Mouse (Mus musculus) left cerebral cortex, adult 11 months (tissue): Measurements from ENCODE around the gene Lrmp.
"Not testable (repeated sequence)": the region's sequence is repeated elsewhere in the genome, so short reads cannot be mapped to it uniquely, and the experiment has no call there.

Experiments
- DNase-seq: peaks from one replicate; pipeline ENCODE4 v3.0.0; 2022; ENCODE audit warnings: low spot score

Lrmp gene

DNA sequence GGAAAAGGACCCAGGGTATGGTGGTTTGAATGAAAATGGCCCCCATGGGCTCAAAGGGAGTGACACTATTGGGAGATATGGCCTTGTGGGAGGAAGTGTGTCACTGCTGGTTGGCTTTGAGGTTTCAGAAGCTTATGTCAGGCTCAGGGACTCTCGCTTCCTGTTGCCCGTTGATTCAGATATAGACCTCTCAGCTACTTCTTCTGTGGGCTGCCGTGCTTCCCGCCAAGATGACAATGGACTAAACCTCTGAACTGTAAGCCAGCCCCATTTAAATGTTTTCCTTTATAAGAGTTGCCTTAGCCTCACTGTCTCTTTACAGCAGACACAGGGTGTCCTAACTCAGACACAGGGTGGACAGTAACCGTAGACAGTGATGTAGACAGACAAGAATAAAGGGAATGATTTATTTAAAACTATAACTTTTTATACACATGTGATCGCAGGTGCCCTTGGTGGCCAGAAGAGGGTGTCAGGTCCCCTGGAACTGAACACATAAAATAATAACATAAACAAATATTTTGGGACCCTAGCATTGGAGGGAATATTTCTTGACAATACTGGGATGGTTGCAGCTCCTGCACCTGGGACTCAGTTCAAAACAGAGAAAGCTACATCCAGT is at the start of gene Lrmp:
Gene Lrmp, plus strand, starts transcription at position 178 of the 622 bp plus-strand sequence.
- no peak for DNase-seq

GRCm38 (mm10) chr6:145066416-145066815 is 49.0 kb upstream of the Lrmp start:
- DNase-seq, result no peak

GRCm38 (mm10) chr6:145067679-145068078 is 47.8 kb upstream of the Lrmp start:
- DNase-seq, result no peak

DNA sequence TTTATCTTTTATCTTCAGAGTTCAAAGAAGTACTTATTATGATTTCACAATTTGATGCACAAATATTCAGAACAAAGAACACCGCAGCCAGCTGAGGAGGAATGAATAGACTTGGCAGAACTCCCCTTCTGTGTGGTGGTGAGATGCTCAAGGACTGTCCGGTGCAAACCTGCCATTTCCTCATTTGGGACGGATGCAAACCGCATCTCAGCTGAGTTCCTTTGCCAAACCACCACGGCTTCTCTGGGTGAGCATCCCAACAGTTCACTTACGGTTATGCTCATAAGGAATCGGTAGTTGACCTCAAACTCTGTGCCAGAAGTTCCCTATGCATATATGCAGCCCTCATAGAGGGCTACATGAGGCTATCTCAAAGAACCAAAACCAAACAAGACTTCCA is 46.1 kb upstream of the Lrmp start:
- DNase-seq, result no peak

GRCm38 (mm10) chr6:145069921-145070320 is 45.5 kb upstream of the Lrmp start:
- DNase-seq, result no peak

GRCm38 (mm10) chr6:145074461-145074860 is 41.0 kb upstream of the Lrmp start:
- DNase-seq, result no peak

GRCm38 (mm10) chr6:145075088-145075547 is 40.3 kb upstream of the Lrmp start:
- DNase-seq, result peak; percentile 22

GRCm38 (mm10) chr6:145075548-145076224 is 39.8 kb upstream of the Lrmp start, which contains the start of gene Bcat1:
Gene Bcat1 (minus strand): TSS chr6:145076184.
- no peak for DNase-seq

DNA sequence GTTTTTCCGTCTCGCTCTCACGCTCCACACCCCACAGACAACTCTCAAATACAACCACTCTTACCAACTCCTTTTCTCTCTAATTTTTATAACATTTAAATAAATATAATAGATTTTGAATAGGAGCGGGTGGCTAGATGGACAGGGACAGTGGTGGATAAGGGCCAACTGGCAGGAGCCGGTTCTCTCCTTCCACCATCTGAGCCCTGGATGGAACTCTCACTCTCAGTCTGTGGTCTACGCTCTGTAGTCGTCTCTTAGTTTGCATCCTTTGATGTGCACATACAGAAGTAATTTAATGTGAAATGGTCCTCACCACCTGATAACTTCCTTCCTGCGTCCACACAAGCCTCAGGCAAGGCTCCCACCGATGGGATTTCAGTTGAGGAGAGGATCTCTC is 39.2 kb upstream of the Lrmp start:
- no peak for DNase-seq

DNA sequence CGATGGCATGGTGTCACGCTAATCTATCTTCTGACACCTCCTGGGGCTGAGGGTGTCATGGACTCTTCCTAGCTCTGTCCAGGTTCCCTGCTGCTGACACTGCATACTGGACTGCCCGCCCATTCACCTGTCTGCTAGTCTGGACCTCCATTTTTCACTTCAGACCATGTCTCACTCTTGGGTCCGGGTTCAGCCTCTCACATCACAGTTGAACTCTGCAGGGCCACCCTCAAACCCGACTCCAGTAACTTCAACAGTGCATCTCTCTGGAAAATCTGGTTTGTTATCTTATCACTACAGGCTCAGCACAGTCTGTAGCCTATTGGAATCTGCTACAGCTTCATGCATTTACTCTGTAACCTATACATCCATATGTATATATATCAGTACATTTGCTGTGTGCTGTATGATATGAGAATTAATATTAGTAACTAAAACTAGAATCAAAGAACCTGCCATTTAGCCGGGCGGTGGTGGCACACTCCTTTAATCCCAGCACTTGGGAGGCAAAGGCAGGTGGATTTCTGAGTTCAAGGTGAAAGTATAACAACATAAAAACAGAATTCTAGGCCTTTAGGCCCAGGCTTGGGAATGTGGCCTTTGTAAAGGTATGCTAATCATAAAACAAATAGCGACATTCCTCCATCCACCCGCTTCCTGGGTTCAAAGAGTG is 36.2 kb upstream of the Lrmp start:
- DNase-seq, result no peak

DNA sequence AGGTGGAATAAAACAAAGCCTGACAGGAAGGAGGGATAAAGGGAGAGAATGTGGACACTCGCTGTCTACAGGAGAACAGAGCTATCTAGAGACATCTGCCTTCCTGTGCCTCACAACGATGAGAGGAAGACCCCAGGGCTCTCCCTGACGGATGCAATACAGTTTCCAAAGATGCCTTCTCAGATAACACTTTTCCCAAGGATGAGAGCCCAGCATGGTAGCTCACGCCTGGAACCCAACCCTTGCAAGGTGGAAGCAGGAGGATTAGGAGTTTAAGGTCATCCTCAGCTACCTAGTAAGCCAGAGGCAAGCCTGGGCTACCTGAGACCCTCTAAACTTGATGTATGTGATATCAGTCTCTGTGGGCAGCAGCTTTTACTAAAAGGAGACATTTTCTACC is 33.7 kb upstream of the Lrmp start:
- no peak for DNase-seq

DNA sequence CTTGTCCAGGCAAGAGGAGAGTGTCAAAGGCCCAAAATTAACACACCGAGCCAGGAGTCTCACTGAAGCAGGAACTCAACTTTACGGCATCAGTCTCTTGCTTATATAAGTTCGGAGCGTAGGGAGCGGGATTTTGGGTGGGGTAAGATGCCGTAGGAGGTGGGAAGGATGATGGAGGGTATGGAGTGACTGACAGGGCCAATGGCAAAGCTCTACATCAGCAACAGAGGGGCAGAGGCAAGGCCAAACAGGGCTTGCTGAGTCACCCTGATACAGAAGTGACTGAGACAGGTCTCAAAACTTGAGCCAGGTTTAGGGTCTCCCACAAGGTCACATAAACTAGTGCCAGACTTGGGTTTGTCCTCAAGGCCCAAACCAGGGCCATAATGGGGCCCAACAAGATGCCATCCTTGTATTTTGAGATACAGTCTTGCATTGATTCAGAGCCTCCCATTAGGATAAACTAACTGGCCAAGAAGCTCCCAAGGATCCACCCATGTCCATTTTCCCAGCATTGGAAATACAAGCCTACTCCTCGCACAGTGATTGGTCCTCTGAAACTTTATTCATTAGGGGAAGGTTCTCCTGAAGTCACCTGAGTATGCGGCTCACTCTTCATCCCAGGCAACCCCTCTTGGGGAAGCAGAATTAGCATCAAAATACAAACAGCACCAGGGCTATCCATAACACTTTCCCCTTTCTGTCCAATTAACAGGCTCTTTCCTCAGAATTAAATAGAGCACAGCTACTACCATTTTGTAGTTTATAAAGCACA is 30.9 kb upstream of the Lrmp start:
- no peak for DNase-seq

DNA sequence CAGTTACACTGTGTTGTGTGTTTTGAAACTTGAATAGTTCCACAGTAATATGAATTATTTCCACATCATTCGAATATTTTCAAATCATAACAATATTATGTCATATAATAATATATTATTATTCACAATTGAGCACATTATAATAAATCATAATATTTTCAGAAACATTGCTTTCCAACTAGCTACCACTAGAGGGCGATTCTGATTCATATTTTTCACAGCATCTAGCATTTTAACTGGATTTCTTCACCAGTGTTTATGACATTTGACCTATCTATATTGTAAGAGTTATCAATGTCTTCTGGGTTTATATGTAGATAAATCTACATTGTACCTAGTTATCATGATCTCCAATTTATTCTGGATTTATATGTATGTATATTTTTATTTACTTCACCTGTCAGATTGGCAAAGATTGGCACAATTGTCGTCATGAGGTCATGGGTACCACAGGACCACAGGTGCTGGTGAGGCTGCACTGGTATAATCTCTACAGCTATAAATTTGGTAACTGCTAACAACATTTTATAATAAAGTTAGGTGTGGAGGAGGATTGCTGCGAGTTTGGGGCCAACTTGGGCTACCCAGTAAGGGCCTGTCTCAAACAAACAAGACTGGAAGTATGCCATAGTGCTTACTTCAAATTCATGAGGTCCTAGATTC is 26.9 kb upstream of the Lrmp start:
- no peak for DNase-seq

DNA sequence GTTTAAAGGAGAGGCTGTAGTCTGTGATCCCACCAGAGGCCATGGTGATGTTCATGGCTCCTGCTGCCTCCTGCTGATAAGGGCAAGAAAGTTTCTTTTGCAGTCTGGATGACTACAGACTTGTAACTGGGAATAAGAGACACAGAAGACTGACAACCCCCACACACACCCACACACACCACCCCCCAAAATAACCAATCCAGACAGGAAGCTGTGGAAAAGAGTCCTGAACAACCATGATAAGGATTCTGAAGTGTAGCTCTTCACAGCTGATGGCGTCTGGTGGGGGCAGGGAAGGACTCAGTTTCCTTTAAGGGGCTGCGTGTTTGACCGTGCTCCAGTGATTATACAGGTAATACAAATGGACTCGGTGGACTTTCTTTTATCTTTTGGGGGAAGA is 26.1 kb upstream of the Lrmp start:
- no peak for DNase-seq

DNA sequence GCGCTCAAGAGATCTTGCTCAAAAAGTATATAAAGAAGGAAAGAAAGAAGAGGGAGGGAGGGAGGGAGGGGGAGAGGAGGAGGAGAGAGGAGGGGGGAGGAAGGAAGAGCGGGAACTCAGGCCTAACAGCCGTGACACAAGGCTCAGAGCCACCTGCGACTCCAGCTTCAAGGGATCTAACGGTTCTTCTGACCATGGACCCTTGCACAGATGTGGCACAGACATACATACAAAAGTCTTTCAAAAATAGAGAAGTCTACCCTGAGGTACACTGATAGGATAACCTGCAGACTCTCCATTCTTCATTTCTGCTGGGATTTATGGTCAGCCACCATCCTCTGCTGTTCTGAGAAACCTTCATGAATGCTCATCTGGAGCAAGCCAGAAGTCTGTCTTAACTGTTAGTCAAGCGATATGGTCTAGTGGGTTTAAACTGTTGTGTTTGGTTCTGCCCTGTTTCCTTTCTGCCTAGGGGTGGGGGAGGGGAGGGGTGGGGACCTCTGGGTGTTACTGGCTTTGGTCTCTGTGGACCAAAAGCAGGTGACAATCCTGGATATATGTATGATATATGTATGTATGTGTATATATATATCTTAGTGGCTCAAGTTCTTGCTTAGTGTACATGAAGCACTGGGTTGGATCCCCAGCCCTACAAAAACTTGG is 25.1 kb upstream of the Lrmp start:
- DNase-seq, result no peak

DNA sequence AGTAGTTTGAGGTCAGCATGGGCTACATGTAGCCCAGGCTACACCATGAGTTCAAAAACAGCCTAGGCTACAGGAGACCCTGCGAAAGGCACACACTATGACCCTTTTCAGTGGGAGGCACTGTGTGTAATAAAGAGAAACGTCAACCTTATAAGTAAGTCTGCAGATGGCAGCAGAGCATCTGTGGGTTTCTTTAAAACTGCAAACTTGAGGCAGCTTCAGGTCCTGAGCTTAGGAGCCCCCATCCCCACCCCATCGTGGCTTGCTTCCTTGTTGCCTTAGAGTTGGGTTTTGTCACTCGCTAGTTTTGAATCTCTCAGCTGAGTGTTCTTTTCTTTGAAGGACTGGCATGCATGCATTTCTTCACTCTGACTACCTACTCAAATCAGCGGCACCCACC is 24.5 kb upstream of the Lrmp start:
- no peak for DNase-seq

DNA sequence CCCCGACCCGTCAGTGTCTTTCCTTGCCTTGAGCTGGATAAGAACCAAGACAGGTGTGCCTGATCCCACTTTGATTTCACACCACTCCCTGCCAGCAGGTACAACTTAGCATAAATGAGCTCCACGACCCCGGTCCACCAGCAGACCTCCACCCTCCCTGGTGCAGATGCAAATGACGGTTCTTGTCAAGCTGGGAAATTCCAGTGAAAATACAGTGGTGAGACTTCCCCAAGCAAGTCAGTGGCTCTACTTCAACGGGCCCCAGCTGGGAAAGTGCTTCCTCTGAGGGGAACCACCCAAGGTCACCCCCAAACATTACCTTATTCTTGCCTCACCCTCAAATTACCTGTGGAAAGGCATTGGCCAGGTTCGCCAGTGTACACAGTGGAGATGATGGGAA is 23.5 kb upstream of the Lrmp start:
- DNase-seq, result no peak

DNA sequence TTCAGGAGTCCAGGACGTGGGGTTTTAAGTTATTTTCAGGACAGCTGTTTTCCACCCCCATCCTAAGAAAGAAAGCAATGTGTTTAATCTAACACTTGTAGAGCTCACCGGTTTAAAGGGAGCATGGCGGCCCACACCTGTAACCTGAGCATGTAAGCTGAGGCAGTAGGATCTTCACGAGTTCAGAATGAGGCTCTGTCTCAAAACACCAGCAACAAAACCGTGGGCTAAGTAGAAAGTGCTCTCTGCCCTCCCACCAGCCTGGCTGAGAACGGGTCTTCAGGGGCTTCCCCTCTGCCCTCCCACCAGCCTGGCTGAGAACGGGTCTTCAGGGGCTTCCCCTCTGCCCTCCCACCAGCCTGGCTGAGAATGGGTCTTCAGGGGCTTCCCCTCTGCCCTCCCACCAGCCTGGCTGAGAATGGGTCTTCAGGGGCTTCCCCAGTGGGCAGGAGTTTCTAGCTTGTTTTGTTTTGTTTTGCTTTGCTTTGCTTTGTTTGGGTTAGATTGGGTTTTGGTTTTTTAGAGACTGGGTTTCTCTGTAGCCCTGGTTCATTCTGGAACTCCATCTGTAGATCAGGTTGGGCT is 22.3 kb upstream of the Lrmp start:
- DNase-seq, result not testable (repeated sequence)

GRCm38 (mm10) chr6:145094431-145094830 is 21.0 kb upstream of the Lrmp start:
- no peak for DNase-seq

- DNase-seq, result no peak
These were observed 14.5 kb upstream of the Lrmp start for GRCm38 (mm10) chr6:145100923-145101322.
